Mouse (Mus musculus): Measurements from ENCODE around the gene Ubn2. TPM values are rescaled to one million over a fixed set of nuclear protein-coding genes. Genes with fewer than 3 reads are reported as not detected.
"Not testable (repeated sequence)": the region's sequence is repeated elsewhere in the genome, so short reads cannot be mapped to it uniquely, and the experiment has no call there.

Ubn2 gene
- total and polyA plus RNA-seq, 3 experiments: 12.1 to 39.4 (median 16.0) TPM

DNA sequence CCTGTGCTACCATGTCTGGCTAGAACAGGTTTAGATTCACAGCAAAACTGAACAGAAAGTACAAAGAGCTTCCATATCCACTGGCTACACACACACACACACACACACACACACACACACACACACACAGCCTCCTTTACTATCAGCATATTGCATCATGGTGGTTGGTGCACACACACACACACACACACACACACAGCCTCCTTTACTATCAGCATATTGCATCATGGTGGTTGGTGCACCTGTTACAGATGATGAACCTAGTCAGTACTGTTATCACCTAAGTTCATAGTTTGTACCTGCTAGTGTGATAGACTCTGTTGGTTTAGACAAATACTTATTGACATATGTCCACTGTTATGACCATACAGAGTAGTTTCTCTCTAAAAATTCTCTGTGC is 22.7 kb downstream of the Ubn2 start:
- not testable (repeated sequence) for H3K9me3 ChIP-seq (replicated peaks; ENCODE audit: insufficient read depth, low read length); H3K9ac ChIP-seq (ENCODE audit: control insufficient read depth, low read depth, low read length, poor library complexity, severe bottlenecking); H3K4me1 ChIP-seq (ENCODE audit: control insufficient read depth in 1 of 2, insufficient read depth in 2 of 2, low read length in 2 of 2); H3K27ac ChIP-seq (ENCODE audit: control insufficient read depth, low read depth, low read length); H3K79me2 ChIP-seq (ENCODE audit: control insufficient read depth, insufficient read depth, low read length, poor library complexity); H3K27me3 ChIP-seq (ENCODE audit: control insufficient read depth in 1 of 2, insufficient read depth in 2 of 2, low read length in 2 of 2); H3K4me3 ChIP-seq (ENCODE audit: control insufficient read depth in 1 of 2, insufficient read depth in 1 of 2, low read depth in 2 of 2, low read length in 2 of 2)
- TF ChIP-seq ETS1 (IDR thresholded peaks at IDR 0.05; ENCODE audit: low read depth, low read length) (peak; percentile 29; the same call in 1 of the 2 replicates), TCF12 (IDR thresholded peaks at IDR 0.05; ENCODE audit: low read depth, low read length) (peak; percentile 35; the same call in 1 of the 2 replicates), USF1 (IDR thresholded peaks at IDR 0.05; ENCODE audit: low read depth, low read length) (0 out of 2 replicates have a peak, but pooled peaks have one; percentile 5), EP300 (IDR thresholded peaks at IDR 0.05; ENCODE audit: low read depth in 1 of 2, low read length in 2 of 2) (peak in 1 of 2 experiments; percentile 44; a peak in 1 of 4 replicates)
- peaks cover 0 to 24% of the 10 kb centered on the region in 2 experiments; a peak in 2 of 4 replicates for H3K36me3 ChIP-seq (ENCODE audit: control insufficient read depth in 1 of 2, insufficient read depth in 2 of 2, low read length in 2 of 2)
- peak; percentile 20 for DNase-seq (ENCODE audit: low read depth, low spot score)

DNA sequence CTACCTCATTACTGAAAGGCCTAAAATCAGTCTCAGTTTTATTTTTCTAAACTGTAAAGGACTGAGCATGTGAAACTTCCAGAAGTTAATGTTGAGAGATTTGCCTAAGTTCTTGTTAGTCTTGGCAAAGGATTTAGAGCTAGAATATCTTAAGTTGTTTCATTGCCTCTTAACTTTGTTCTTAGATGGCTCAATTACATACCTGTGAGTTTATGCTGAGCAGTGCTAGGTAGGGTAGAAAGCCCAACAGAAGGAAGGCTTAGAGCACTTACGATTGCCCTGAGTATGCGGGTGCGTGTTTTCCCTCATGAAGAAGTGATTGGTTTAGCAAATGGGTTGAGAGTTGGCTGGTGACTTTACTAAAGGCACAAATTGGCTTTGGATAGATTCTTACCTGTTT is 24.3 kb downstream of the Ubn2 start:
- Histone ChIP-seq H3K79me2 (ENCODE audit: control insufficient read depth, insufficient read depth, low read length, poor library complexity) (no peaks in the 10 kb centered on the region; the same call in 1 of the 2 replicates), H3K27me3 (ENCODE audit: control insufficient read depth in 1 of 2, insufficient read depth in 2 of 2, low read length in 2 of 2) (no peaks in the 10 kb centered on the region), H3K9ac (ENCODE audit: control insufficient read depth, low read depth, low read length, poor library complexity, severe bottlenecking) (no peak overlapping the region), H3K4me1 (ENCODE audit: control insufficient read depth in 1 of 2, insufficient read depth in 2 of 2, low read length in 2 of 2) (no peaks in the 10 kb centered on the region; a peak in 1 of 4 replicates), H3K36me3 (ENCODE audit: control insufficient read depth in 1 of 2, insufficient read depth in 2 of 2, low read length in 2 of 2) (peaks cover 0 to 32% of the 10 kb centered on the region in 2 experiments; a peak in 2 of 4 replicates), H3K27ac (ENCODE audit: control insufficient read depth, low read depth, low read length) (no peak overlapping the region), H3K4me3 (ENCODE audit: control insufficient read depth in 1 of 2, insufficient read depth in 1 of 2, low read depth in 2 of 2, low read length in 2 of 2) (no peak overlapping the region), H3K9me3 (replicated peaks; ENCODE audit: insufficient read depth, low read length) (no peaks in the 10 kb centered on the region)
- TF ChIP-seq MEF2A (IDR thresholded peaks at IDR 0.05; ENCODE audit: extremely low read depth, insufficient replicate concordance, low read depth, low read length, poor library complexity, severe bottlenecking): no peak
- no peak for TF ChIP-seq SMC3 (IDR thresholded peaks at IDR 0.05; ENCODE audit: low read depth, low read length)
- TF ChIP-seq RCOR1 (IDR thresholded peaks at IDR 0.05; ENCODE audit: low read depth, low read length): no peak
- TF ChIP-seq JUND (IDR thresholded peaks at IDR 0.05; ENCODE audit: low read depth, low read length): no peak
- no peak for TF ChIP-seq BHLHE40 (IDR thresholded peaks at IDR 0.05; ENCODE audit: borderline replicate concordance, low read depth, low read length)
- no peak for TF ChIP-seq ELF1 (IDR thresholded peaks at IDR 0.05; ENCODE audit: low read depth, low read length)
- no peak for TF ChIP-seq POLR2A (IDR thresholded peaks at IDR 0.05; ENCODE audit: control insufficient read depth in 1 of 2, insufficient read depth in 1 of 2, low read depth in 1 of 2, low read length in 2 of 2, poor library complexity in 1 of 2)
- no peak for TF ChIP-seq MYB (IDR thresholded peaks at IDR 0.05; ENCODE audit: low read depth, low read length)
- no peak for DNase-seq (ENCODE audit: low read depth, low spot score)

DNA sequence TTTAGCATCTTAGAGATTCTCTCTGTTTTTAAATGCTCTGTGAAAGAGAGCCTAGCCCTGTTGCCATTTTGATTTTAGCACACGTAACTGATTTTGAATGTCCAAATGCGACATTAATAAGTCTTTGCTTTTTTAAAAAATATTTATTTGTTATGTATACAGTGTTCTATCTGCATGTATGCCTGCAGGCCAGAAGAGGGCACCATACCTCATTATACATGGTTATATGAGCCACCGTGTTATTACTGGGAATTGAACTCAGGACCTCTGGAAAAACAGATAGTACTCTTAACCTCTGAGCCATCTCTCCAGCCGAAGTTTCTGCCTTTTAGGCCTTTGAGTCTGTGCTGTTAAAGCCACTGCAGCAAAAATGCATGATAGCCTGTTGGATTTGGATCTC is 35.8 kb downstream of the Ubn2 start:
- H3K9ac ChIP-seq (ENCODE audit: control insufficient read depth, low read depth, low read length, poor library complexity, severe bottlenecking): no peak overlapping the region
- peak; percentile 55 for DNase-seq (ENCODE audit: low read depth, low spot score)
- H3K4me3 ChIP-seq (ENCODE audit: control insufficient read depth in 1 of 2, insufficient read depth in 1 of 2, low read depth in 2 of 2, low read length in 2 of 2): no peak overlapping the region
- no peaks in the 10 kb centered on the region for H3K79me2 ChIP-seq (ENCODE audit: control insufficient read depth, insufficient read depth, low read length, poor library complexity)
- TF ChIP-seq TBP (IDR thresholded peaks at IDR 0.05; ENCODE audit: low read depth, low read length) (peak; percentile 76), GATA1 (IDR thresholded peaks at IDR 0.05; ENCODE audit: low read depth, low read length) (no peak), CTCF (IDR thresholded peaks at IDR 0.05 in 2 of 3, conservative IDR thresholded peaks at IDR 0.05 in 1 of 3; ENCODE audit: control insufficient read depth in 1 of 3, insufficient read depth in 1 of 3, low read depth in 2 of 3, low read length in 3 of 3, poor library complexity in 1 of 3, severe bottlenecking in 1 of 3) (peak; percentile 16 to 57 (median 47); a peak in 4 of 6 replicates), SIN3A (IDR thresholded peaks at IDR 0.05; ENCODE audit: low read length) (no peak), SMC3 (IDR thresholded peaks at IDR 0.05; ENCODE audit: low read depth, low read length) (peak; percentile 40)
- H3K27ac ChIP-seq (ENCODE audit: control insufficient read depth, low read depth, low read length): no peak overlapping the region
- H3K4me1 ChIP-seq (ENCODE audit: control insufficient read depth in 1 of 2, insufficient read depth in 2 of 2, low read length in 2 of 2): no peaks in the 10 kb centered on the region
- no peaks in the 10 kb centered on the region for H3K27me3 ChIP-seq (ENCODE audit: control insufficient read depth in 1 of 2, insufficient read depth in 2 of 2, low read length in 2 of 2)
- H3K9me3 ChIP-seq (replicated peaks; ENCODE audit: insufficient read depth, low read length): no peaks in the 10 kb centered on the region
- H3K36me3 ChIP-seq (ENCODE audit: control insufficient read depth in 1 of 2, insufficient read depth in 2 of 2, low read length in 2 of 2): peaks cover 0 to 37% of the 10 kb centered on the region in 2 experiments; a peak in 2 of 4 replicates

Measured in MEL (cell line).